Mouse (Mus musculus): ENCODE results near the gene Vma21-ps. TPM values are rescaled to one million over a fixed set of nuclear protein-coding genes. Genes with fewer than 3 reads are reported as not detected.
"Not testable (repeated sequence)": the region's sequence is repeated elsewhere in the genome, so short reads cannot be mapped to it uniquely, and the experiment has no call there.

The Vma21-ps gene
- 2.6 TPM in 1 of 2 replicates, not detected in the other for polyA plus RNA-seq (2015; fragmentation: Nextera tagmentation; extraction: Ambion mirVana)

GRCm38 (mm10) chr4:52497144-52497543 lies at the start of gene Vma21-ps:
Vma21-ps (minus strand) TSS chr4:52497244.
- not testable (repeated sequence) for H3K9me3 ChIP-seq (replicated peaks); H3K9ac ChIP-seq (replicated peaks); ATAC-seq (ENCODE audit: low FRiP score); H3K4me3 ChIP-seq (replicated peaks); H3K4me2 ChIP-seq; H3K36me3 ChIP-seq; H3K27ac ChIP-seq (replicated peaks); H3K27me3 ChIP-seq (replicated peaks); H3K4me1 ChIP-seq
- 95% methylated on average over 10 of the region's 10 CpGs for WGBS

- 87% methylated on average over 3 of the region's 3 CpGs for WGBS
- Histone ChIP-seq H3K9ac (replicated peaks) (no peak overlapping the region), H3K27me3 (replicated peaks) (no peaks in the 10 kb centered on the region), H3K9me3 (replicated peaks) (no peaks in the 10 kb centered on the region), H3K4me2 (no peak overlapping the region), H3K36me3 (no peaks in the 10 kb centered on the region), H3K27ac (replicated peaks) (no peak overlapping the region), H3K4me1 (no peaks in the 10 kb centered on the region), H3K4me3 (replicated peaks) (no peak overlapping the region)
- ATAC-seq (ENCODE audit: low FRiP score) = no peak
These were observed 46.0 kb upstream of the Vma21-ps start for GRCm38 (mm10) chr4:52543001-52543400.

GRCm38 (mm10) chr4:52530636-52531035 lies 33.6 kb upstream of the Vma21-ps start:
- Histone ChIP-seq H3K9me3 (replicated peaks) (no peaks in the 10 kb centered on the region), H3K4me1 (no peaks in the 10 kb centered on the region), H3K27ac (replicated peaks) (no peak overlapping the region), H3K36me3 (no peaks in the 10 kb centered on the region), H3K27me3 (replicated peaks) (no peaks in the 10 kb centered on the region), H3K4me2 (no peak overlapping the region), H3K4me3 (replicated peaks) (no peak overlapping the region), H3K9ac (replicated peaks) (no peak overlapping the region)
- WGBS = 78% methylated on average over 2 of the region's 2 CpGs
- ATAC-seq (ENCODE audit: low FRiP score) = no peak

DNA sequence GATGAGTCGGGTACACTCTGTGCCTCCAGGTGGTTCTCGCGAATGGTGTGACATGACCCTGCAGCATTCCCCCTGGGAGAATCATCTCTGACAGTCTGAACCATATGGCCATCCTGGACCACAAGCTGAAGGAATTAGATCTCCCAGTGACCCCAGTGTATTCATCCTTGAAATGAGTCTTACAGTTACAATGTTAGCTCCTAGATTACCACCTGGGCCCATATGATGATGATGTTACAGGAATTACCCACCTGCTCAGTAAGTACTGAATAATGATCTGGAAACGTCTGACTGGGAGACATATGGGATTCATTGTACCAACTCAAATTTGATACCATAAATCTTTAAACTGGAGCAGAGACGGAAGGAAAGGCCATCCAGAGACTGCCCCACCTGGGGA lies 29.4 kb upstream of the Vma21-ps start:
- Histone ChIP-seq H3K4me3 (replicated peaks) (no peak overlapping the region), H3K27ac (replicated peaks) (no peak overlapping the region), H3K36me3 (no peaks in the 10 kb centered on the region), H3K27me3 (replicated peaks) (no peaks in the 10 kb centered on the region), H3K9ac (replicated peaks) (no peak overlapping the region), H3K4me2 (no peak overlapping the region), H3K9me3 (replicated peaks) (no peaks in the 10 kb centered on the region), H3K4me1 (no peaks in the 10 kb centered on the region)
- 61% methylated on average over 5 of the region's 5 CpGs for WGBS
- ATAC-seq (ENCODE audit: low FRiP score) = no peak

GRCm38 (mm10) chr4:52519301-52519700 lies 22.3 kb upstream of the Vma21-ps start:
- Histone ChIP-seq H3K36me3 (no peaks in the 10 kb centered on the region), H3K4me1 (no peaks in the 10 kb centered on the region), H3K27ac (replicated peaks) (no peak overlapping the region), H3K9me3 (replicated peaks) (no peaks in the 10 kb centered on the region), H3K4me2 (no peak overlapping the region), H3K4me3 (replicated peaks) (no peak overlapping the region), H3K9ac (replicated peaks) (no peak overlapping the region), H3K27me3 (replicated peaks) (no peaks in the 10 kb centered on the region)
- no peak for ATAC-seq (ENCODE audit: low FRiP score)
- WGBS = 91% methylated on average over 5 of the region's 5 CpGs

GRCm38 (mm10) chr4:52517580-52517979 lies 20.5 kb upstream of the Vma21-ps start:
- no peak overlapping the region for H3K27ac ChIP-seq (replicated peaks)
- no peaks in the 10 kb centered on the region for H3K4me1 ChIP-seq
- ATAC-seq (ENCODE audit: low FRiP score) = no peak
- H3K27me3 ChIP-seq (replicated peaks) = no peaks in the 10 kb centered on the region
- no peaks in the 10 kb centered on the region for H3K9me3 ChIP-seq (replicated peaks)
- no peak overlapping the region for H3K9ac ChIP-seq (replicated peaks)
- H3K4me2 ChIP-seq = no peak overlapping the region
- WGBS = 15% methylated on average over 4 of the region's 4 CpGs
- H3K36me3 ChIP-seq = no peaks in the 10 kb centered on the region
- no peak overlapping the region for H3K4me3 ChIP-seq (replicated peaks)

GRCm38 (mm10) chr4:52487486-52487885 lies 9.6 kb downstream of the Vma21-ps start:
- no peak overlapping the region for H3K27ac ChIP-seq (replicated peaks)
- H3K4me2 ChIP-seq = no peak overlapping the region
- no peaks in the 10 kb centered on the region for H3K4me1 ChIP-seq
- no peaks in the 10 kb centered on the region for H3K36me3 ChIP-seq
- H3K27me3 ChIP-seq (replicated peaks) = no peaks in the 10 kb centered on the region
- no peak for ATAC-seq (ENCODE audit: low FRiP score)
- H3K9me3 ChIP-seq (replicated peaks) = no peaks in the 10 kb centered on the region
- WGBS = 88% methylated on average over 4 of the region's 4 CpGs
- H3K4me3 ChIP-seq (replicated peaks) = no peak overlapping the region
- H3K9ac ChIP-seq (replicated peaks) = no peak overlapping the region

DNA sequence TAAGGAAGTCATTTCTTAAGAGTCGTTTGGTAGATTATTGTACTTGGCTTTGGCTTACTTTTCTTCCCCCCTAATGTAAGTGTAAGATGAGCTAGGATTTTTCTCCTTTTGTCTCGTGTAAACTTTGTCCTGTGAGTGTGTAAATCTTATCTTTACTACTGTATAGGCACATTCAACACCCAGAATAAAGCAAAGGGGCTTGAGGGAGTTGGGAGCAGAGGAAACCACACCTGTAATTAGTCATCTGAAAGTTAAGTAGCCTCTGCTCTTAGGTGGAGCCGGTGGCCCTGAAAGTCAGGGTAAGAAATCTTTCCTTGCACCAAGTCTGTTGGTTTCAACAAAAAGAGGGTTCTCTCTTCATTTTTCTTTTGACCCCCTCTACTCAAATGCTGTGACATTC lies 23.6 kb downstream of the Vma21-ps start:
- WGBS = 89% methylated on average over 3 of the region's 3 CpGs
- ATAC-seq (ENCODE audit: low FRiP score) = no peak
- no peaks in the 10 kb centered on the region for H3K4me1 ChIP-seq

GRCm38 (mm10) chr4:52461321-52461720 lies 35.7 kb downstream of the Vma21-ps start:
- Histone ChIP-seq H3K9me3 (replicated peaks) (no peaks in the 10 kb centered on the region), H3K4me1 (no peaks in the 10 kb centered on the region), H3K4me2 (no peak overlapping the region), H3K4me3 (replicated peaks) (no peak overlapping the region), H3K27ac (replicated peaks) (no peak overlapping the region), H3K9ac (replicated peaks) (no peak overlapping the region), H3K36me3 (peaks cover 11% of the 10 kb centered on the region), H3K27me3 (replicated peaks) (no peaks in the 10 kb centered on the region)
- ATAC-seq (ENCODE audit: low FRiP score) = no peak
- 90% methylated on average over 5 of the region's 5 CpGs for WGBS

More for the DNA sequence above, 23.6 kb downstream of the Vma21-ps start:
- no peaks in the 10 kb centered on the region for H3K27me3 ChIP-seq (replicated peaks)
- H3K4me3 ChIP-seq (replicated peaks) = no peak overlapping the region
- H3K4me2 ChIP-seq = no peak overlapping the region
- H3K27ac ChIP-seq (replicated peaks) = no peak overlapping the region
- no peaks in the 10 kb centered on the region for H3K36me3 ChIP-seq
- no peaks in the 10 kb centered on the region for H3K9me3 ChIP-seq (replicated peaks)
- H3K9ac ChIP-seq (replicated peaks) = no peak overlapping the region

DNA sequence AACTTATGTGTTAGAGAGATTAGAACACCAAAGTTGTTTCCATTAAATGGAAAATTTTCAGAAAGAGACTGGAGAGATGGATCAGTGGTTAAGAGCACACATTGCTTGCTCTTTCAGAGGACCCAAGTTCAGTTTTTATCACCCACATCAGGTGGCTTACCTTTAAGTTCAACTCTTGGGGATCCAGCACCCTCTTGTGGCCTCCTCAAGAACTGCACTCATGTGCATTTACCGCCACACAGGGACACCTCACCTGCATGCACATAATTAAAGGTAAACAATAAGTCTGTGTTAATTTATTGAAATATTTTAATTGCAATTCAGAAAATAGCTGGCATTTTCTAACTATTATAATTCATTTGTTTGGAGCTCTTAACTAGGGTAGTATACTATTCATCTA lies 37.3 kb downstream of the Vma21-ps start:
- H3K9me3 ChIP-seq (replicated peaks) = no peaks in the 10 kb centered on the region
- H3K36me3 ChIP-seq = peaks cover 11% of the 10 kb centered on the region
- no peak overlapping the region for H3K27ac ChIP-seq (replicated peaks)
- no peak overlapping the region for H3K9ac ChIP-seq (replicated peaks)
- no peaks in the 10 kb centered on the region for H3K4me1 ChIP-seq
- no peak overlapping the region for H3K4me3 ChIP-seq (replicated peaks)
- H3K4me2 ChIP-seq = no peak overlapping the region
- no peak for ATAC-seq (ENCODE audit: low FRiP score)
- WGBS = 98% methylated on average over 1 of the region's 1 CpGs
- no peaks in the 10 kb centered on the region for H3K27me3 ChIP-seq (replicated peaks)

Other genes starting within 250 kb of the Vma21-ps start
- gene Smc2, start 58.0 kb downstream of the Vma21-ps start, polyA plus RNA-seq (2015; fragmentation: Nextera tagmentation; extraction: Ambion mirVana) = 39.5 and 69.1 TPM in 2 replicates
- not detected in 2 replicates for gene Toporsl, start 99.0 kb upstream of the Vma21-ps start, polyA plus RNA-seq (2015; fragmentation: Nextera tagmentation; extraction: Ambion mirVana)

All from neural tube, embryonic 15.5 days (tissue).